Mouse (Mus musculus) forebrain, embryonic 10.5 days (tissue): ENCODE measurements around the gene Gm45062. TPM values are rescaled to one million over a fixed set of nuclear protein-coding genes. Genes with fewer than 3 reads are reported as not detected.

Experiments
- DNase-seq: peaks from one replicate; pipeline ENCODE4 v3.0.0-alpha.2; 2017; ENCODE audit warnings: low spot score; ENCODE audit errors: extremely low spot score
- H3K27ac ChIP-seq: fragments of 300-500 bp; sonication (generic); 2 replicates; pipeline ENCODE4 v1.5.1; 2016; ENCODE audit warnings: mild to moderate bottlenecking
- H3K27me3 ChIP-seq: fragments of 300-500 bp; sonication (generic); 2 replicates; pipeline ENCODE4 v1.6.1; 2016; ENCODE audit warnings: mild to moderate bottlenecking; ENCODE audit not compliant: poor library complexity, severe bottlenecking
- H3K36me3 ChIP-seq: fragments of 300-500 bp; sonication (generic); replicated peaks from 2 replicates; pipeline ENCODE4 v1.6.1; 2016; ENCODE audit warnings: mild to moderate bottlenecking, moderate library complexity
- H3K4me1 ChIP-seq: fragments of 300-500 bp; sonication (generic); 2 replicates; pipeline ENCODE4 v1.6.1; 2016
- H3K4me3 ChIP-seq: fragments of 300-500 bp; sonication (generic); 2 replicates; pipeline ENCODE4 v1.5.1; 2016; ENCODE audit warnings: mild to moderate bottlenecking, moderate library complexity
- H3K9me3 ChIP-seq: fragments of 300-500 bp; sonication (generic); 2 replicates; pipeline ENCODE4 v1.6.1; 2016; ENCODE audit warnings: mild to moderate bottlenecking, moderate library complexity
- WGBS: fragments of 180-500 bp; shearing (Covaris S2); methylation state at CpG from one replicate; pipeline ENCODE4 v1.1.7; 2016; 5-methylcytosine and 5-hydroxymethylcytosine counted together
- polyA plus RNA-seq: library from polyadenylated mRNA; unstranded; fragments of >200 nt; fragmentation: Nextera tagmentation; extraction: Ambion mirVana; gene quantifications from 2 replicates; pipeline ENCODE4 v1.2.1, GENCODE M21; 2016

The Gm45062 gene
- polyA plus RNA-seq, 1 experiment from 2014 or later, result 11.1 TPM

DNA sequence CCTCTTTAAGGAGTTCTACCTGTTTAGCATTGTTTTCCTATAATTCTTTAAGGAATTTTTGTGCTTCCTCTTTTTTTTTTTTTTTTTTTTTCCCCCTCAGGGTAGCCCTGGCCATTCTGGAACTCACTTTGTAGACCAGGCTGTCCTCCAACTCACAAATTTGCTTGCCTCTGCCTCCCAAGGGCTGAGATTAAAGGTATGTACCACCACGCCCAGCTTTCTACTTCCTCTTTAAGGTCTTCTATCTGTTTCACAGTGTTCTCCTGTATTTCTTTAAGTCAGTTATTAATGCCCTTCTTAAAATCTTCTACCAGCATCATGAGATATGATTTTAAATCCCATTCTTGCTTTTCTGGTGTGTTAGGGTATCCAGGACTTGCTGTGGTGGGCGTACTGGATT is 130.1 kb downstream of the Gm45062 start:
- H3K9me3 ChIP-seq, result no peaks in the 10 kb centered on the region
- no peaks in the 10 kb centered on the region for H3K36me3 ChIP-seq
- H3K4me1 ChIP-seq, result no peaks in the 10 kb centered on the region
- DNase-seq, result no peak
- H3K4me3 ChIP-seq, result no peak overlapping the region
- no peaks in the 10 kb centered on the region for H3K27me3 ChIP-seq
- H3K27ac ChIP-seq, result no peak overlapping the region
- 97% methylated on average over 2 of the region's 2 CpGs for WGBS

- Histone ChIP-seq H3K27me3 (no peaks in the 10 kb centered on the region), H3K4me1 (peaks cover 8% of the 10 kb centered on the region), H3K4me3 (no peak overlapping the region), H3K27ac (no peak overlapping the region), H3K9me3 (no peaks in the 10 kb centered on the region), H3K36me3 (no peaks in the 10 kb centered on the region)
- 94% methylated on average over 6 of the region's 6 CpGs for WGBS
- DNase-seq, result no peak
These were observed 131.0 kb downstream of the Gm45062 start for GRCm38 (mm10) chr6:8390296-8390695.

DNA sequence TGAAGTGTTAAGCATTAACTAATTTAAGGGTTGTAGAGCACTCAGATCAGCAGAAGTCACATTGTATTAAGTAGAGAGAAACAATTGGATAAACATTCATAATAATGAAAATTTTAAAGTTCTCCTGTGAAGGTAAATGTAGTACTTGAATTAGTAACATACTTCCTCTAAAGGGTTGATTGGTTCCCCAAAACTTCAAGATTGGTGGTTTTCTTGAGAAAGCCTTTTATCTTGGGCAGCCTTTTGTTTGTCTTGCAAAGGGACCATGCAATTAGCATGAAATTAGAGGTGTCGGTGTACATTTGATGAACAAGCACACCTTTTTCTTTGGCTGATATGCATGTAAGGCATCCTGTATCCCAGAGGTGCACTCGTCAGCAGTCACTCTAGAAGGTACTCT is 131.7 kb downstream of the Gm45062 start:
- WGBS, result 86% methylated on average over 2 of the region's 2 CpGs
- no peak for DNase-seq
- H3K27me3 ChIP-seq, result no peaks in the 10 kb centered on the region
- H3K4me3 ChIP-seq, result no peak overlapping the region
- peaks cover 8% of the 10 kb centered on the region for H3K4me1 ChIP-seq
- no peaks in the 10 kb centered on the region for H3K9me3 ChIP-seq
- no peaks in the 10 kb centered on the region for H3K36me3 ChIP-seq
- H3K27ac ChIP-seq, result no peak overlapping the region

DNA sequence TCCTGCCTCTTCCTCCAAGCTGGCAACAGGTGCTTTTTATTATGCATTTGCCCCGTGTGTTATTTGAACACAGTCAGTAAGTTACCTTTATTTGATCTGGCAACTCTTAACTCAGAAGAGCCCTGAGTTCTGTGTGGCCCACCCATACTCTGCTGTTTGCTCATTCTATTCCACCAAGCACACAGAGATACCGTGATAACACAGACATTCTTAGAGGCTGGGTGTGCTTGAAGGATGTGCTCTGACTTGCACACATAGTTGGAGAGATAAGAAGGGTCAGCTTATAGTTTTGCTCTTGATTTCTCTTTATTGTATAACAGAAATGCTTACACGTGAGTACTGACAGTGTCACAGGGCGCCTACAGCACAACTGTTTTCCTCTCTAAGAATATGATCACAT is 133.8 kb downstream of the Gm45062 start:
- Histone ChIP-seq H3K4me1 (peaks cover 16% of the 10 kb centered on the region), H3K4me3 (no peak overlapping the region), H3K27me3 (no peaks in the 10 kb centered on the region), H3K27ac (no peak overlapping the region), H3K36me3 (no peaks in the 10 kb centered on the region), H3K9me3 (no peaks in the 10 kb centered on the region)
- DNase-seq, result no peak
- WGBS, result 88% methylated on average over 4 of the region's 4 CpGs

DNA sequence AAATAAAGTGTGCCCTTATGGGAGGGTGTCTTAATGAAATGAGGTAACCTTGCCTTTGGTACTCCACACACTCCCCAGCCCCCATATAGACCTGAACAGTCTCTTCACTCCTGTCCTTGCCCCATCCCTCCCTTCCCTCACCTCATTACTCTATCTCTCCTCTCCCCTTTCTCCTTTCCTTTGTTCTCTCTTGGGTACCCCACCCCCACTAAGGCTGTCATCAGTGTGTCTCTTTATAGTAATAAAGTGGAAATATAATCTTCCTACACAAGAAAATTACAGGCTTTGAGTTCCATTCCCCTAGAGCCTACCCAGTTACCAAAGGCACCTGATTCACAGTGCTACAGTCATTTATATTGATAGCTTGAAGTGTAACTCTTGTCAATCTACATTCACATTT is 134.8 kb downstream of the Gm45062 start:
- Histone ChIP-seq H3K9me3 (no peaks in the 10 kb centered on the region), H3K4me1 (peaks cover 16% of the 10 kb centered on the region), H3K36me3 (no peaks in the 10 kb centered on the region), H3K4me3 (no peak overlapping the region), H3K27ac (no peak overlapping the region), H3K27me3 (no peaks in the 10 kb centered on the region)
- DNase-seq, result no peak

GRCm38 (mm10) chr6:8395061-8395460 is 135.8 kb downstream of the Gm45062 start:
- H3K4me3 ChIP-seq, result no peak overlapping the region
- no peaks in the 10 kb centered on the region for H3K27me3 ChIP-seq
- no peaks in the 10 kb centered on the region for H3K36me3 ChIP-seq
- WGBS, result 53% methylated on average over 4 of the region's 4 CpGs
- DNase-seq, result no peak
- H3K4me1 ChIP-seq, result peaks cover 20% of the 10 kb centered on the region
- H3K27ac ChIP-seq, result no peak overlapping the region
- H3K9me3 ChIP-seq, result no peaks in the 10 kb centered on the region

- H3K27ac ChIP-seq, result no peak overlapping the region; the same call in 1 of the 2 replicates
- 88% methylated on average over 7 of the region's 7 CpGs for whole genome bisulfite sequencing
- no peak overlapping the region for H3K4me3 ChIP-seq
- peaks cover 25% of the 10 kb centered on the region for H3K4me1 ChIP-seq
- DNase-seq, result no peak
- H3K36me3 ChIP-seq, result no peaks in the 10 kb centered on the region
- H3K9me3 ChIP-seq, result no peaks in the 10 kb centered on the region
- H3K27me3 ChIP-seq, result no peaks in the 10 kb centered on the region
These were observed 138.0 kb downstream of the Gm45062 start for GRCm38 (mm10) chr6:8397252-8397651.

- Histone ChIP-seq H3K36me3 (no peaks in the 10 kb centered on the region), H3K4me3 (no peak overlapping the region), H3K4me1 (peaks cover 23% of the 10 kb centered on the region), H3K9me3 (no peaks in the 10 kb centered on the region), H3K27ac (no peak overlapping the region), H3K27me3 (no peaks in the 10 kb centered on the region)
- DNase-seq, result no peak
- WGBS, result 73% methylated on average over 1 of the region's 1 CpGs
These were observed 140.5 kb downstream of the Gm45062 start for GRCm38 (mm10) chr6:8399710-8400109.

- Histone ChIP-seq H3K4me3 (no peak overlapping the region), H3K9me3 (no peaks in the 10 kb centered on the region), H3K27ac (no peak overlapping the region), H3K36me3 (no peaks in the 10 kb centered on the region), H3K4me1 (peaks cover 10% of the 10 kb centered on the region), H3K27me3 (no peaks in the 10 kb centered on the region)
- no peak for DNase-seq
- 92% methylated on average over 5 of the region's 5 CpGs for WGBS
These were observed 143.9 kb downstream of the Gm45062 start for GRCm38 (mm10) chr6:8403127-8403526.

GRCm38 (mm10) chr6:8405844-8406243 is 146.6 kb downstream of the Gm45062 start:
- no peaks in the 10 kb centered on the region for H3K27me3 ChIP-seq
- no peak for DNase-seq
- H3K4me3 ChIP-seq, result no peak overlapping the region
- no peaks in the 10 kb centered on the region for H3K9me3 ChIP-seq
- 92% methylated on average over 5 of the region's 5 CpGs for WGBS
- H3K36me3 ChIP-seq, result no peaks in the 10 kb centered on the region
- no peaks in the 10 kb centered on the region for H3K4me1 ChIP-seq
- no peak overlapping the region for H3K27ac ChIP-seq

- WGBS, result 88% methylated on average over 2 of the region's 2 CpGs
- DNase-seq, result no peak
- Histone ChIP-seq H3K9me3 (no peaks in the 10 kb centered on the region), H3K4me1 (no peaks in the 10 kb centered on the region), H3K36me3 (no peaks in the 10 kb centered on the region), H3K4me3 (no peak overlapping the region), H3K27me3 (no peaks in the 10 kb centered on the region), H3K27ac (no peak overlapping the region)
These were observed 149.1 kb downstream of the Gm45062 start for GRCm38 (mm10) chr6:8408332-8408731.

- no peak overlapping the region for H3K4me3 ChIP-seq
- H3K27ac ChIP-seq, result no peak overlapping the region
- no peaks in the 10 kb centered on the region for H3K36me3 ChIP-seq
- H3K9me3 ChIP-seq, result no peaks in the 10 kb centered on the region
- 91% methylated on average over 4 of the region's 4 CpGs for WGBS
- DNase-seq, result no peak
- no peaks in the 10 kb centered on the region for H3K27me3 ChIP-seq
- H3K4me1 ChIP-seq, result no peaks in the 10 kb centered on the region
These were observed 150.6 kb downstream of the Gm45062 start for GRCm38 (mm10) chr6:8409865-8410264.

DNA sequence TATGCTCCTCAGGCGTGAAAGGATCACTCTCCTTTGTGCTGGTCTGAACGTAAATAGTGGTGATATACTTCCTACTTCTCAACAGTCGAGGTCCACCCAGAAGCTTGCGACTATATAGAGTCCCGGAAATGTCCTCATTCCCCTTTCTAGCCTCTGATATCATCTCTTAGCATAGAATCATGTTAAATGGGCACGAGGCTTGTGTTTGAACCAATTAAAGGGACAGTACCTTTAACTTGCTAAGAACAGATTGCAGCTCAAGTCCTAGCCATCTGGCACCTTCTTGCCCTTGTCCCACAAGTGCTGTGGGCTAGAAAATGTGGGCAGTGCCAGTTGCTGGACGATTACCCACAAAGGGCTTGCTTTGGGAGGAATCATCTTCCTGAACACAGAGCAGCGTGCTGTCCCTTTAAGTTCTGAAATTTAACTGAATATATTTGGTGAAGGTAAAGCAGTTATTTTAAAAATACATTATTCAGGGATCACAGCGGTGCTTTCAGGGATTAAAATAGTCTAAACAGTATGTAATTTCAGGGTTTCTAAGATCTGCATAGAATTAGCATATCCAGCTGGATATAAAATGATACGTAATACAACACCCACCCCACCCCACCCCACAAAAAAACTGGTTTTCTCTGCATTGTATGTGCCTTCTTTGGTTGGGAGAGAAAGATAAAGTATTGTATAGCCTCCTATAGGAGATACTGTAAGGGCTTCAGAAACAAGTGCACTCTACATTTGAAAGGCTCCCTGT is 153.8 kb downstream of the Gm45062 start:
- H3K4me1 ChIP-seq, result no peaks in the 10 kb centered on the region
- H3K36me3 ChIP-seq, result no peaks in the 10 kb centered on the region
- H3K27me3 ChIP-seq, result no peaks in the 10 kb centered on the region
- no peak for DNase-seq
- no peaks in the 10 kb centered on the region for H3K9me3 ChIP-seq
- no peak overlapping the region for H3K27ac ChIP-seq
- WGBS, result 80% methylated on average over 10 of the region's 10 CpGs
- no peak overlapping the region for H3K4me3 ChIP-seq

DNA sequence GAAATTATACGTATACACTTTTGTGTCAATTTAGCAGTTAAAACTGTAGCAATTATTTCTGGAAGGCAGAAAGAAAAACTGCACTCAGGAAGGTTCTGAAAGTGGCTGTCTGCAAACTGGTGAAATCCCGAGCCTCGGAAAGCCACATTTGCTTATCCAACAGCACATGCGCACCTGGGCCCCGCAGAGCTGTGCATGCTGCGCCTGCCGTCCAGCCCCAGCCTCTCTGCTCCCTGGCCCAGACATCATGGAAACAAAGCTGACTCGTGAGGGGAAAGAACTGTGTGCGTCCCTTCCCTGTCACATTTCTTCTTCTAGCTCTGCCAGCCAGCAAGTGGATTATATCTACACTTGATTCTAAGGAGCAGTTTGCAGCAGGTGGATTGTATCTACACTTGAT is 154.8 kb downstream of the Gm45062 start:
- no peaks in the 10 kb centered on the region for H3K27me3 ChIP-seq
- H3K4me3 ChIP-seq, result no peak overlapping the region
- H3K9me3 ChIP-seq, result no peaks in the 10 kb centered on the region
- 61% methylated on average over 9 of the region's 9 CpGs for WGBS
- H3K36me3 ChIP-seq, result no peaks in the 10 kb centered on the region
- H3K4me1 ChIP-seq, result no peaks in the 10 kb centered on the region
- H3K27ac ChIP-seq, result no peak overlapping the region
- DNase-seq, result no peak
